Mouse (Mus musculus): ENCODE measurements around the gene Wwtr1.

The Wwtr1 gene

GRCm38 (mm10) chr3:57440956-57441355, 134.8 kb downstream of the Wwtr1 start:
- no peak for DNase-seq

DNA sequence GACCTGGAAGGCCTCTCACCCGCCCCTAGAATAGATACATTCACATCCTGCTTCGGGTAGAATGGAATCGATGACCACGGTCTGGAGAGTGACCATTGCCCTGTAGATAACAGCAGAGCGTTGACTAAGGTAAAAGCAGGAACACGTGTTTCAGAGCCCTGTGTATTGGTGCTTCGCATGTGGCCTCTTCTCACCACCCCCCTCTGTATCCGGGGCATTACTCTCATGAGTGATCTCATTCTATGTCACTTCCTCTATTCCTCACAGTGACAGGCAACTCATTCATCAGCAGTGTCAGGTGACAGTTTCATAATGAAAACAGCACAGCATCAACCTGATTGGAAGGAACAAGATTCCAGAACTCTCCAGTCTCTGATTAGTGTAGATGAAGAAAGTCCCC, 140.3 kb downstream of the Wwtr1 start:
- DNase-seq: no peak

DNA sequence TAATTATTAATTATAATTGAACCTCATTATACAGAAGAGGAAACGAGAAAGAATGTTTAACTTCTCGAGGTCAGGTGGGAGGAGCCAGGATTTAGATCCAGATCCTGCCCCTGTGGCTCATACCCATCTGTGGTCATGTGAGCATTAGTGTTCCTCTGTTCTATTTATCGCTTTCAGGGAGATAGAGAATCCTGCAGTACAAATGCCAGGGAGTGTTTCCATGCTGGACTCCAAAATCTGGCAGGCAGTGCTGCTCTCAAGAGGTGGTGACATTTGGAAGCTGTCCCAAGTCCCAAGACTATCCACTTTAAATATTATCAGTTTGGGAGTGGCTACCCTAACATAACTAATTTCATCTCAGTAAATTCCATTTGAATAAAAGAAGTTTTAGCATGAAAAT, 144.0 kb downstream of the Wwtr1 start:
- no peak for DNase-seq

- no peak for DNase-seq
Observed at GRCm38 (mm10) chr3:57429486-57429885, 146.2 kb downstream of the Wwtr1 start.

DNA sequence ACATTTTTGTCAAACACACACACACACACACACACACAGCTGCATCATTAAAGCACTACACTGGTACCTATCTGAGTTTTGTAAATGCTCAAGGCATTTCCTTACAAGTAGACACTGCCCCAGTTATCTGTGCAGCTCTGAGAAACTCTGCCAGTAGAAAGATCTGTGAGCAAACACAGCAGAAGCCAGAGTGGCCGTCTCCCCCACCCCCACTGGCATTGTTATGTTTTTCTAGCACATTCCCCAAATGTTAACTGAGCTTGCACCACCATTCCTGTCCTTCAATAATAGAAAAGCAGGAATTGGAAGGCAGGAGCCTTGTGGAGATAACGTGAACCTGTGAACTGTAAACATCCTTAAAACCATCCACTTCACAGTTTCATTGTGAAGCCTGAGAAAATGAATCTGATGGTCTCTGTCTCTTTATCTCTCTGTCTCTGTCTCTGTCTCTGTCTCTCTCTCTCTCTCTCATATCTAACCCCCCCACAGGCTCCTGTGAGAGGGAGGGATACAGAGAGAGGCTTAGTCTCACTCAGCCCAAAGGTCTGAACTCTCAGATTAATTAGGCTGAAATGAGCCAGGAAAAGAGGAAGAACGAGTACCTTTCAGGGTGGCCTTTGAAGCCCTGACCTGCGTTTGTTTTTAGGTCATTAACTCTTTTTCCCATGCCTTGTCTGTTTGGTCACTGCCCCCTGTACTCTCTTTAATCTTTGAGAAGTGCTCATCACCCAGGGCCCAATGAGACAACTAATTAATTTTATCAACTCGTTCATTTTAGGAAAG, 146.8 kb downstream of the Wwtr1 start:
- DNase-seq: no peak

DNA sequence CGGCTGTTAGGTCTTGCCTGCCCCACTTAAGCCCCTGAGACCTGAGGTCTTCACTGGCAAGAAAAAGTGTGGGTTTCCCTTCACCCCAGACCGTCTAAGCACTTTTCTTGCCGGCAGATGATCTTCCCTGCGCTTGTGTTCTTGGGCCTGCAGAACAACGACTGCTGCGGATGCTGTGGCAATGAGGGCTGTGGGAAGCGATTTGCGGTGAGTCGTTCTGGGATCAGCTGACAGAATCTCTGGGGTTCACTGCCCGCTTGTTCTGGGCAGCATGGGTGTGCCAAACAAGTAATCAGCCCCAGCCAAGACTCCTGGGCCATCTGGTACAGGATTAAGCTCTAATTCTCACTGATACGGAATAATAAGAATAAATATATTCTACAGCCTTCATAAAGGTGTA, 149.4 kb downstream of the Wwtr1 start:
- DNase-seq: no peak

- no peak for DNase-seq
Observed at GRCm38 (mm10) chr3:57425089-57425730, 150.5 kb downstream of the Wwtr1 start, which contains the start of gene Tm4sf4. Tm4sf4 (plus strand) TSS chr3:57425314.

- no peak for DNase-seq
Observed at GRCm38 (mm10) chr3:57420660-57421059, 155.1 kb downstream of the Wwtr1 start.

DNA sequence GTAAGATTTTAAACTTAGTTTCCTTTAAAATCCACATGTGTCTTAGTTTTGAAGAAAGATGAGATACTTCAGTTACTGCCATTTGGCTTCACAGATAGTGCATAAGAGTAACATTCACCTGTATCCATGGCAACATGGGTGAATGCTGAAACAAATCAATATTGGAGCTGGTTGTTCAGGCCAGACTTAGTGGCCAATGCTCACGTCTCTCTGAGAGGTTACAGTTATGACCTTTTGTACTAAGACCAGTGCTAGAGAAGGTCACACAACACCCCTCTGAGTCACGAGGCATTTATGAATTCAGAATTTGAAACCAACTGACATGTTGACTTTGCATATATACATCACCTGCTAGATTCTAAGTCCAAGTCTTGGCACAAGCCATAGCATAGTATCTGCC, 155.5 kb downstream of the Wwtr1 start:
- DNase-seq: no peak

GRCm38 (mm10) chr3:57411535-57411934, 164.2 kb downstream of the Wwtr1 start:
- DNase-seq: no peak

All from right cerebral cortex, postnatal 4 days (tissue).